Mouse (Mus musculus) midbrain, embryonic 13.5 days (tissue): ENCODE data around the gene Sgpp2. TPM values are rescaled to one million over a fixed set of nuclear protein-coding genes. Genes with fewer than 3 reads are reported as not detected.
A peak's percentile ranks its signal among the peaks of the same experiment; 100 is the strongest.

Source experiments
- ATAC-seq: fragments of 200-750 bp; cut with Nextera tagmentation; 2 replicates; pipeline ENCODE4 v1.8.0; 2017; ENCODE audit warnings: mild to moderate bottlenecking, moderate TSS enrichment, moderate library complexity
- H3K27ac ChIP-seq: fragments of 300-500 bp; sonication (generic); 2 replicates; pipeline ENCODE4 v1.5.1; 2015; ENCODE audit warnings: inconsistent platforms, mild to moderate bottlenecking, moderate library complexity
- H3K27me3 ChIP-seq: fragments of 300-500 bp; sonication (generic); 2 replicates; pipeline ENCODE4 v1.6.1; 2015; ENCODE audit warnings: mild to moderate bottlenecking, inconsistent platforms
- H3K36me3 ChIP-seq: fragments of 300-500 bp; sonication (generic); 2 replicates; pipeline ENCODE4 v1.6.1; 2015; ENCODE audit warnings: mild to moderate bottlenecking, inconsistent platforms
- H3K4me1 ChIP-seq: fragments of 300-500 bp; sonication (generic); replicated peaks from 2 replicates; pipeline ENCODE4 v1.6.1; 2015; ENCODE audit warnings: inconsistent platforms
- H3K4me2 ChIP-seq: fragments of 300-500 bp; sonication (generic); replicated peaks from 2 replicates; pipeline ENCODE4 v1.6.1; 2015; ENCODE audit warnings: moderate library complexity, mild to moderate bottlenecking, inconsistent platforms
- H3K4me3 ChIP-seq: fragments of 300-500 bp; sonication (generic); replicated peaks from 2 replicates; pipeline ENCODE4 v1.5.1; 2015; ENCODE audit warnings: mild to moderate bottlenecking, inconsistent platforms
- H3K9ac ChIP-seq: fragments of 300-500 bp; sonication (generic); replicated peaks from 2 replicates; pipeline ENCODE4 v1.6.1; 2015; ENCODE audit warnings: mild to moderate bottlenecking, inconsistent platforms
- H3K9me3 ChIP-seq: fragments of 300-500 bp; sonication (generic); 2 replicates; pipeline ENCODE4 v1.6.1; 2016; ENCODE audit warnings: mild to moderate bottlenecking, inconsistent platforms
- WGBS: fragments of 180-500 bp; shearing (Covaris S2); methylation state at CpG from one replicate; pipeline ENCODE4 v1.1.7; 2015; 5-methylcytosine and 5-hydroxymethylcytosine counted together
- polyA plus RNA-seq: library from polyadenylated mRNA; unstranded; fragments of >200 nt; fragmentation: Nextera tagmentation; extraction: Ambion mirVana; gene quantifications from 2 replicates; pipeline ENCODE4 v1.2.1, GENCODE M21; 2015

Sgpp2 gene
- polyA plus RNA-seq, 1 experiment from 2014 or later: 1.6 TPM

DNA sequence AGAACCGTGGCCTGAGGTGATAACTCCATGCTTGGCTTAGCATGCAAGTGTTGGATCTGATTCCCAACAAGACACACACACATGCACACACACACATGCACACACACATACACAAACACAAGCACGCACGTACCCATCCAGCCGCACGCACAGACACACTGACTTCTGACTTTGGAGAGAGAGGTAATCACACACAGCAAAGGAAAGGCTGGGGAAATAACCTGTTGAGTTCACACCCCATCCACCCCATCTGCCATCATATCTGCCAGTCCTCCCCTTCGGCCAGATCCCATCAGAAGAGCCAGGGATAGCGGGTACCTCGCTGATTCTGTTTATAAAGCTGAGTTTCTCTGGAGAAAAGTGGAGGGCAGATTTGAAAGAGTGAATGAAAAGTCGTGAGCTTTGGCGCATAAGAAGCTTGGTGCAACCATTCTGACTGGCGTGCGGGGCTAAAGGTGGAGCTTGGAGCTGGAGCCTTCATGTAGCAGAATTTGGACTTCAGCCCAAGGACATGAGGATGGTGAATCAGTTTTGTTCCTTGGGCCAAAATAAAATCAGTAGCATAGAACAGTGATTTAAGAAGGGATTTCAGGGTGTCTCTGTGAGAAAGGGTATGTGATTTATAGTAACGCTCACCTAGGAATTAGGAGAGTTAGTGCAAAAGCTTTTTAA is 8.1 kb downstream of the Sgpp2 start:
- no peaks in the 10 kb centered on the region for H3K27me3 ChIP-seq
- no peak overlapping the region for H3K4me2 ChIP-seq
- no peak overlapping the region for H3K4me3 ChIP-seq
- no peaks in the 10 kb centered on the region for H3K4me1 ChIP-seq
- ATAC-seq: no peak
- no peaks in the 10 kb centered on the region for H3K36me3 ChIP-seq
- no peaks in the 10 kb centered on the region for H3K9me3 ChIP-seq
- no peak overlapping the region for H3K9ac ChIP-seq
- WGBS: 92% methylated on average over 13 of the region's 13 CpGs
- no peak overlapping the region for H3K27ac ChIP-seq

DNA sequence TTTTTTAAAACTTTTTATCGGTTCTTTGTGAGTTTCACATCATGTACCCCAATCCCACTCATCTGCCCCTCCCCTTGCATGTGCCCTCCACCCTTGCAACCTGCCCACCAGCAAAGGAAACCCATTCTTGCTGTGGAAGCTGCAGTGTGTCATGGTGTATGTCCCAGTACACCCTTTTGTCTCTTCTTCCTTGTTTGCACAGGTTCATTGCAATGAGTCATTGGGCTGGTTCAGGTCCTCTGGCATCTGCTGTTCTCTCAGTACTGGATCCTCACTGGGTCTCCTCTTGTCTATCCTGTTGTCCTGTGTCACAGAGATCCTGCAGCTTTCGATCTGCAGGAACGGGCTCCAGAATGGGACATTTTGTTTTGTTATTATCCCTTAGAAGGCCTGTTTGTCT is 10.1 kb downstream of the Sgpp2 start:
- Histone ChIP-seq H3K4me1 (no peaks in the 10 kb centered on the region), H3K9ac (no peak overlapping the region), H3K36me3 (no peaks in the 10 kb centered on the region), H3K27me3 (no peaks in the 10 kb centered on the region), H3K4me3 (no peak overlapping the region), H3K9me3 (no peaks in the 10 kb centered on the region), H3K4me2 (no peak overlapping the region), H3K27ac (no peak overlapping the region)
- ATAC-seq: no peak
- WGBS: 90% methylated on average over 3 of the region's 3 CpGs

DNA sequence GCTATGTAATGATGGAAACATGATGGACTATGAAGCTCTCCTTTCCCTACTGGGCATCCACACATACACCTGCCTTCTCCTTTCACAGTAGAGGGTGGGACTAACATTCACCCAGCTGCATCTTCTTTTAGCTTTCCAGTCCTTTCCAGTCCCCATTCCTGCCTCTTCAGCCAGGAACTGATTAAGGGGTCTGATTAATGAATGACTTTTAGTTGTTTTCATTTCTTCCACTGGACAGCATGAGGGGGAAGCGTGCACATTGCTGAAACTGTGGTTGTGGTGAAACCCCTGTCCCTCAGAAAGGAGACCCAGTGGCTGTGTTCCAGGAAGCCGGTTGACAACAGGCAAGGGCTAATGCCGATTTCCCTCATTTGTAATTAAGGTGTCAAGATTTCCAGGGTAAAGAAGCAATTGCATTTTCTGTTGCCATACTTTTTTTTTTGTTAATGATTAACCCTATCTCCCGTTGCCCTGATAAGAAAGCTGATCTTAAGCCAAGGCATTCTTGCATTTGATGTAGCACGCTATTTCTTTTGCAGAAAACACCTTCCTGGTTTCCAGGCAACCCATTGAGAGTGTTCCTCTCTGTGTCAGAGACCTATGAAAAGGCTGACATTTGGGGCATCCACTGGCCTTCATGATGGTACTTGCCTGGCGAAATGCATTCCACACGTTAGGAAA is 12.1 kb downstream of the Sgpp2 start:
- H3K9ac ChIP-seq: no peak overlapping the region

DNA sequence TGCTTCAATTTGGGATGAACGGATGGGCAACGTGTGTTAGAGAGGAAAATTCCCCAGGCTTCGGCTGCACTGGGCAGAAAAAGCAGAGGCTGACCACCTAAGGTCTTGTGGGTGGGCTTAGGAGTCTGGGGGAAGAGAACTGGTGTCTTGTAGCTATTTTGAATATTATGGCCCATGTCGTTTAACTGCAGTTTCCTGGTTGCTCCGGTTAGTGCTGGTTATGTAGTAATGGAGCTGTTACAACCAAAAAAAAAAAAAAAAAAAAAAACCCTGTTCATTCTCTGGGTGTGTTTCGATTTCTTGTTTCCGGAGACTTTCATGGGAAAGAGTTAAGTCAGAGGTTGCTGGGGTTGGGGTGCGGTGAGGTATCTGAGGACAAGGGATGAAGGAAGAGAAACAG is 12.7 kb downstream of the Sgpp2 start:
- ATAC-seq: no peak
- H3K4me3 ChIP-seq: no peak overlapping the region
- 85% methylated on average over 8 of the region's 8 CpGs for whole genome bisulfite sequencing

More for the DNA sequence above, 12.1 kb downstream of the Sgpp2 start:
- Histone ChIP-seq H3K36me3 (no peaks in the 10 kb centered on the region), H3K4me1 (no peaks in the 10 kb centered on the region), H3K4me3 (no peak overlapping the region), H3K9me3 (no peaks in the 10 kb centered on the region), H3K27ac (no peak overlapping the region), H3K27me3 (no peaks in the 10 kb centered on the region), H3K4me2 (no peak overlapping the region)
- WGBS: 66% methylated on average over 7 of the region's 7 CpGs
- no peak for ATAC-seq

DNA sequence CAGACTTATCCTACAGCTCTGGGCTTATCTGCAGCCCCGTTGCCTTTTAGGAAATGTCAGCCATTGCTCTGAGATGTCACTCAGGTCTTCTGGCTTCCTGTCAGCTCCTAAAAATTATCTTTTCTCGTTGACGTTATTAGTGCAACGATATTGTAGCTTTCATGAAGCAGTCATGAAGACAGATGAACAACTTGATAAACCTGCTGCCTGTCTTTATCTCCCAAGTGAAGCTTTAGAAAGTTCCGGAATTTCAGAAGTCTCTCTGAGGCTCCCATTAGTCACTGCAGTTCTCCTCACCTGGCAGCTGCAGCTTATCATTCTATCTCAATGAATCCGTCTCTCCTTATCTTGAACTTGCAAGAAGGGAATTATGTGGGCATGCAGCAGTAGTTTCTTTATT is 13.9 kb downstream of the Sgpp2 start:
- ATAC-seq: no peak
- WGBS: 88% methylated on average over 6 of the region's 6 CpGs
- H3K9me3 ChIP-seq: no peaks in the 10 kb centered on the region
- H3K4me2 ChIP-seq: no peak overlapping the region
- H3K4me3 ChIP-seq: no peak overlapping the region
- H3K9ac ChIP-seq: no peak overlapping the region
- H3K4me1 ChIP-seq: no peaks in the 10 kb centered on the region
- H3K27ac ChIP-seq: no peak overlapping the region
- H3K27me3 ChIP-seq: no peaks in the 10 kb centered on the region
- no peaks in the 10 kb centered on the region for H3K36me3 ChIP-seq

More for the DNA sequence above, 12.7 kb downstream of the Sgpp2 start:
- H3K9ac ChIP-seq: no peak overlapping the region
- H3K4me2 ChIP-seq: no peak overlapping the region
- no peaks in the 10 kb centered on the region for H3K27me3 ChIP-seq
- H3K27ac ChIP-seq: no peak overlapping the region
- H3K4me1 ChIP-seq: no peaks in the 10 kb centered on the region
- no peaks in the 10 kb centered on the region for H3K36me3 ChIP-seq
- no peaks in the 10 kb centered on the region for H3K9me3 ChIP-seq

DNA sequence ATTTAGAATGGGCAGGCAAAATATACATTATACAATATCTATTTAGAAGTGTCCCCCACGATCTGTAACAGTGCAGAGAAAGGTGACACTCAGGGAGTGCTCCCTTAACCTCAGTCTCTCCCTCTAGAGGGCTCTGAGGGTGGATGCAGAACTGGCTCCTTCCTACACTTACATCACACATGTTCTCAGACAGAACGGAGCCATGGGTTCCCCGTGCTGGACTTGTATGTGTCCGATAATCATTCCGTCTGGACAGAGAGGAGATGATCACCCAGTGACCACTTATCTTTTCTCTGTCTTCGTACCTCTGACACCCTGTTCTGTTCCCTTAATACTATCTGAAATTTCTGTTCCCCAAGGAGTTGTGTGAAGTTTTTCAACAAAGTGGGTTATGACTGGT is 15.7 kb downstream of the Sgpp2 start:
- no peak for ATAC-seq

DNA sequence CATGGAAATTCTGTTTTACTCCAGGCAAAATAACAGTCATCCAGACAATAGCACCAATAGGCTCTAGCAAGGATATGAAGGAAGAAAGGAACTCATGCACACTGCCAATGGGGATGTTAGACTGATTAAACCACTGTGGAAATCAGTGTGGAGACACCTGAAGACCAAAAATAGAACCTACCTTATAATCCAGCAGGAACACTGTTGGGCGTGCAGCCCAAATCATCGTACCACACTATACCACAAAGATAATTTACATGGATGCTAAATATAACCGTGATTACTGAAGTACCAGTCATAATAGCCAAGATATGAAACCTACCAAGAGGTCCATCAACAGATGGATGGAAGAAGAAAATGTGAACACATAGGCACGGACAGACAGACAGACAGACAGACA is 18.5 kb downstream of the Sgpp2 start:
- no peak overlapping the region for H3K4me2 ChIP-seq
- no peak for ATAC-seq
- WGBS: 94% methylated on average over 4 of the region's 4 CpGs

More for the DNA sequence above, 15.7 kb downstream of the Sgpp2 start:
- no peak overlapping the region for H3K27ac ChIP-seq
- no peaks in the 10 kb centered on the region for H3K4me1 ChIP-seq
- no peak overlapping the region for H3K4me3 ChIP-seq
- WGBS: 79% methylated on average over 6 of the region's 6 CpGs
- H3K4me2 ChIP-seq: no peak overlapping the region
- H3K36me3 ChIP-seq: no peaks in the 10 kb centered on the region
- H3K27me3 ChIP-seq: no peaks in the 10 kb centered on the region
- H3K9ac ChIP-seq: no peak overlapping the region
- H3K9me3 ChIP-seq: no peaks in the 10 kb centered on the region

DNA sequence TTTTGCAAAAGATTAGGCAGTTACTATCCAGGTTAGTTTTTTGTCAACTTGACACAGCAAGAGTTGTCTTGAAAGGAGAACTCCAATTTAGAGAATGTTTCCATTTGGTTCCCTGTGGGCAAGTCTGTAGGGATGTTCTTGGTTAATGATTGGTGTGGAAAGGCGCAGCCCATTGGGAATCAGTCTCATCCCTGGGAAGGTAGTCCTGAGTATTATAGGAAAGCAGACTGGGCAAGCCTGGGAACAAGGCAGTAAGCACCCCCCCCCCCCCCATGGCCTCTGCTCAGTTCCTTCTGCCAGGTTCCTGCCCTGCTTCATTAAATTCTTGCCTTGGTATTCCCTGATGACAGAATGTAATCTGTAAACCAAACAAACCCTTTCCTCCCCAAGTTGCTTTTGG is 19.7 kb downstream of the Sgpp2 start:
- Histone ChIP-seq H3K9me3 (no peaks in the 10 kb centered on the region), H3K36me3 (no peaks in the 10 kb centered on the region), H3K27ac (no peak overlapping the region), H3K4me2 (no peak overlapping the region), H3K27me3 (no peaks in the 10 kb centered on the region), H3K9ac (no peak overlapping the region), H3K4me3 (no peak overlapping the region), H3K4me1 (no peaks in the 10 kb centered on the region)
- 95% methylated on average over 1 of the region's 1 CpGs for WGBS
- ATAC-seq: no peak

More for the DNA sequence above, 18.5 kb downstream of the Sgpp2 start:
- no peaks in the 10 kb centered on the region for H3K4me1 ChIP-seq
- no peak overlapping the region for H3K27ac ChIP-seq
- H3K9ac ChIP-seq: no peak overlapping the region
- no peaks in the 10 kb centered on the region for H3K27me3 ChIP-seq
- H3K9me3 ChIP-seq: no peaks in the 10 kb centered on the region
- no peak overlapping the region for H3K4me3 ChIP-seq
- H3K36me3 ChIP-seq: no peaks in the 10 kb centered on the region

DNA sequence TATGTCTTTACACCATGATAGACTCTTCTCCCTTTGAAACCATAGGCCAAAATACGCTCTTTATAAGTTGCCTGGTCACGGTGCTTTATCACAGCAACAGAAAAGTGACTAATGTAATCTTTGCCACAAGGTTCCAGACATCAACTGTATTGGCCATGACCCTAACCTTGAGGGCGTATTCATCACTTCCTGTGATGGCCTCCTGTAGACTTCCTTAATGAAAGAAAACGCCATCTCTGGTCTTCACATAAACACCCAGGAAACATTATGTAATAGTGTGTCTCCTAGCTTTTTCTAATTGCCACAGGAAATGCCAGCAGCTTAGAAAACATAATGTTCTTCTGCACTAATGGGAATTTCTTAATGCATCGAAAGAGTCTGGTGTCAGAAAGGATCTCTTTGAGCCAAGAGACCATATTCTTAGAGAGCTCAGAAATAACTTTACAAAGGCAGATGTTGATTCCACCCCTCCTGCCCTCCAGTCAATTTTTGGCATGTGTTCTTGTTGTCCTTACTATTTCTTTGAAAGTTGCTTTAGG is 20.5 kb downstream of the Sgpp2 start:
- Histone ChIP-seq H3K27me3 (no peaks in the 10 kb centered on the region), H3K9ac (no peak overlapping the region), H3K4me3 (no peak overlapping the region), H3K36me3 (no peaks in the 10 kb centered on the region), H3K9me3 (no peaks in the 10 kb centered on the region), H3K27ac (no peak overlapping the region), H3K4me1 (no peaks in the 10 kb centered on the region), H3K4me2 (no peak overlapping the region)
- 90% methylated on average over 5 of the region's 5 CpGs for WGBS
- no peak for ATAC-seq

DNA sequence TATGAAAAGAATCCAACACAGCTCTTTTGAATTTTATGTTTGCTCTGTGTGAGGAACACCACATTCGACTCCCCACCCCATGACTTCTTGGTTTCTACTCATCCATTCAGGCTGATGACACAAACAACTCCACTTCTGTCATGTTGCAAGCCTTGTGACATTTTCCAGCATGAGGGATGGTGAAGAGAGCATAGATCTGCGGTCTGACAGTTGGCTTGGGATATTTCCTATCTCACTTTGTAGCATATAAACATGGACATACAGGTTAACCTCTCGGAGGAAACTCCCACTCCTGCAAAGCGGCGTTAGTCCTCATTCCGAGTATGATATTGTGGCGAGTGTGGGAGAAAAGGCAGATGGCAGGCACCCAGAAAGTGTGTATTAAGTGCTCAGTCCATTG is 27.6 kb downstream of the Sgpp2 start:
- no peak overlapping the region for H3K9ac ChIP-seq
- no peaks in the 10 kb centered on the region for H3K27me3 ChIP-seq
- H3K4me1 ChIP-seq: peaks cover 7% of the 10 kb centered on the region; the same call in 1 of the 2 replicates
- no peaks in the 10 kb centered on the region for H3K9me3 ChIP-seq
- H3K36me3 ChIP-seq: no peaks in the 10 kb centered on the region
- no peak overlapping the region for H3K27ac ChIP-seq
- no peak overlapping the region for H3K4me3 ChIP-seq
- WGBS: 84% methylated on average over 7 of the region's 7 CpGs
- no peak for ATAC-seq
- H3K4me2 ChIP-seq: no peak overlapping the region

DNA sequence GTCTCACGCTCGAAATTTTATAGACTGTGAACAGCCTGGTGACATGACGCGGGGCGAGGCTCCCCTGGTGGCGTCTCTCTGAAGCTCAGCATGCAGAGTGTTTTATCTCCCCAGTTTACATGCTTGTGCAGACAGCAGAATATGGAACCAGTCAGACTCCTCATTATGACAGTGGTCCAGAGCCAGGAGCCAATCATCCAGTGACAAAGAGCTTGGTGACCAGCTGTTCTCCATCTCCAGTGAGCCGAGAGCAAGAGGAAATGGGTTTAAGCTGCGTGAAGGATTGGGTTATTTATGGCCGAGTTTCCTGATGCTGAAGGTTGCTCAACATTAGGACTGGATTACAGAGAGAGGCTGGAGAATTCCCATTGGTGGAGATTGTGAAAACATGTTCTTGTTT is 28.1 kb downstream of the Sgpp2 start:
- WGBS: 38% methylated on average over 9 of the region's 9 CpGs
- no peak overlapping the region for H3K4me2 ChIP-seq

DNA sequence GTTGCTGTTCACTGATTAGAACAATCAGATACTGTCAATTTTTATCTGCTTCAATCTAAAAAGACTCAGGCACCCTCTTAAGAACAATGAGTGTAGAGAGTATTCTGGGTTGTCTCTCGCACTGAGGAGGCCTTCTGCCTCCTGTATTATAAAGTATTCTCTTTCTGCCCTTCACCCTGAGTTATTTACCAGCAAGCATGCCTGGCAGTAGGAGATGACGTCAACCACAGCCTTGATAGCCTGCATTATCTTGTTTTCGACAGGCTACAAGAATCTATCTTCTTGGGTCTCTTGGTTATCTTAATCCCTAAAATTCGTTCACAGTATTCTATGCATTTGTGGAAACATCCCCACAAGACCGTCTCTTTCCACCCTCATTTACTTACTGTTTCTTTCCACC is 29.8 kb downstream of the Sgpp2 start:
- ATAC-seq: no peak
- H3K36me3 ChIP-seq: no peaks in the 10 kb centered on the region
- peaks cover 7% of the 10 kb centered on the region; the same call in 1 of the 2 replicates for H3K4me1 ChIP-seq
- 75% methylated on average over 5 of the region's 5 CpGs for WGBS
- no peaks in the 10 kb centered on the region for H3K27me3 ChIP-seq
- H3K9ac ChIP-seq: no peak overlapping the region
- no peak overlapping the region for H3K27ac ChIP-seq
- no peak overlapping the region for H3K4me3 ChIP-seq
- no peaks in the 10 kb centered on the region for H3K9me3 ChIP-seq
- H3K4me2 ChIP-seq: no peak overlapping the region

More for the DNA sequence above, 28.1 kb downstream of the Sgpp2 start:
- no peak overlapping the region for H3K9ac ChIP-seq
- peak; percentile 85 for ATAC-seq
- no peaks in the 10 kb centered on the region for H3K36me3 ChIP-seq
- H3K4me1 ChIP-seq: peaks cover 7% of the 10 kb centered on the region; the same call in 1 of the 2 replicates
- no peak overlapping the region for H3K27ac ChIP-seq
- H3K4me3 ChIP-seq: no peak overlapping the region
- no peaks in the 10 kb centered on the region for H3K27me3 ChIP-seq
- H3K9me3 ChIP-seq: no peaks in the 10 kb centered on the region
